Mouse (Mus musculus) lung, embryonic 15.5 days (tissue): ENCODE results near the gene Narfl. TPM values are rescaled to one million over a fixed set of nuclear protein-coding genes. Genes with fewer than 3 reads are reported as not detected.

ENCODE experiments used
- ATAC-seq: fragments of 200-750 bp; cut with Nextera tagmentation; 2 replicates; pipeline ENCODE4 v1.8.0; 2017; ENCODE audit warnings: moderate number of reproducible peaks, borderline replicate concordance; ENCODE audit not compliant: low FRiP score, low TSS enrichment; ENCODE audit errors: extremely low read depth
- H3K27ac ChIP-seq: fragments of 300-500 bp; sonication (generic); 2 replicates; pipeline ENCODE4 v1.5.1; 2015; ENCODE audit warnings: moderate library complexity, mild to moderate bottlenecking, inconsistent platforms
- H3K27me3 ChIP-seq: fragments of 300-500 bp; sonication (generic); 2 replicates; pipeline ENCODE4 v1.6.1; 2015; ENCODE audit warnings: inconsistent platforms
- H3K36me3 ChIP-seq: fragments of 300-500 bp; sonication (generic); 2 replicates; pipeline ENCODE4 v1.6.1; 2015; ENCODE audit warnings: inconsistent platforms
- H3K4me1 ChIP-seq: fragments of 300-500 bp; sonication (generic); 2 replicates; pipeline ENCODE4 v1.6.1; 2015; ENCODE audit warnings: inconsistent platforms
- H3K4me2 ChIP-seq: fragments of 300-500 bp; sonication (generic); 2 replicates; pipeline ENCODE4 v1.6.1; 2015; ENCODE audit warnings: inconsistent platforms, mild to moderate bottlenecking, moderate library complexity
- H3K4me3 ChIP-seq: fragments of 300-500 bp; sonication (generic); 2 replicates; pipeline ENCODE4 v1.5.1; 2015; ENCODE audit warnings: mild to moderate bottlenecking, inconsistent platforms
- H3K9ac ChIP-seq: fragments of 300-500 bp; sonication (generic); 2 replicates; pipeline ENCODE4 v1.6.1; 2015; ENCODE audit warnings: inconsistent platforms
- H3K9me3 ChIP-seq: fragments of 300-500 bp; sonication (generic); 2 replicates; pipeline ENCODE4 v1.6.1; 2016; ENCODE audit warnings: inconsistent platforms
- WGBS: fragments of 180-500 bp; shearing (Covaris S2); methylation state at CpG from one replicate; pipeline ENCODE4 v1.1.7; 2015; 5-methylcytosine and 5-hydroxymethylcytosine counted together
- polyA plus RNA-seq: library from polyadenylated mRNA; unstranded; fragments of >200 nt; fragmentation: Nextera tagmentation; extraction: Ambion mirVana; gene quantifications from 2 replicates; pipeline ENCODE4 v1.2.1, GENCODE M21; 2015

The Narfl gene
- polyA plus RNA-seq, 1 experiment from 2014 or later = 30.2 TPM

DNA sequence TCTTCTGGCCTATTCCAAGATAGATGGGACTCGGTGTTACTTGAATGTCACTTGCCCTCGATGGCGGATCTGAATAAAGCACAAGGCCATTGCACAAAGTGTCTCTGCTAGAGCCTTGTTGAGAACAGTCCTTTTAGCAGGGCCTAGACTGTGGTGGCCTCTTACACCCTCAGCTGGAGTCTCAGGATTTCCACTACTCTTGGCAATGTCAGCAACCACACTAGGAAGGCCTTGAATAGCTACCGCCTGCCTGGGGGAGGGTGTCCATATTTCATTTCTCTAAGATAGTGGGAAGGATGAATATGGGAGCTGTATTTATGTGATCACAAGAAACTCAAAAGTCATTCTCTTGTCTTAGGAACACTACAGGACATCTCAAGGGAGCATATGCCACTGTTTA is 25.3 kb upstream of the Narfl start:
- no peaks in the 10 kb centered on the region for H3K9me3 ChIP-seq
- H3K4me1 ChIP-seq = peaks cover 9% of the 10 kb centered on the region; the same call in 1 of the 2 replicates
- no peak overlapping the region for H3K4me3 ChIP-seq
- whole genome bisulfite sequencing = 87% methylated on average over 4 of the region's 4 CpGs
- no peak overlapping the region for H3K4me2 ChIP-seq
- no peak overlapping the region for H3K27ac ChIP-seq
- H3K9ac ChIP-seq = no peak overlapping the region
- no peaks in the 10 kb centered on the region for H3K36me3 ChIP-seq
- ATAC-seq = no peak
- H3K27me3 ChIP-seq = no peaks in the 10 kb centered on the region

DNA sequence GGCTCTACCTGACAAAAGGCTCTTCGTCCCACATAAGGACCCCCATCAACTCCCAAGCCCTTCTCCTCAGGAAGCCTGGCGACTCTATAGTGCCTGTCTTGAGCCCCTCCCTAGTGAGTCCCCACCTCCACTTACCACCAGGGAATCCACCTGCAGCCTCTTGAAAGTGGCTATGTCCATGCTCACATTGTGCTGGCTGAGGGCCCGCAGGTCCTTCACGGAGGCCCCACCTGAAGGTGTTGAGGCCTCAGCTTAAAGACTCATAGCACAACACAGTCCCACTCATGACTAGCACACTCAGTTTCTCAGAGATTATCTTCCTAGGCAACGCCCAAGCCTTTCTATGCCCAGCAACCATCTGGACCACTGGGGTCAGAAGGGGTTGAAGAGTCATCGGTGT is 24.3 kb upstream of the Narfl start:
- no peaks in the 10 kb centered on the region for H3K27me3 ChIP-seq
- H3K9ac ChIP-seq = no peak overlapping the region
- no peaks in the 10 kb centered on the region for H3K36me3 ChIP-seq
- no peaks in the 10 kb centered on the region for H3K9me3 ChIP-seq
- ATAC-seq = no peak; the same call in 1 of the 2 replicates
- H3K27ac ChIP-seq = no peak overlapping the region
- H3K4me2 ChIP-seq = no peak overlapping the region
- H3K4me1 ChIP-seq = peaks cover 9% of the 10 kb centered on the region; the same call in 1 of the 2 replicates
- WGBS = 67% methylated on average over 6 of the region's 6 CpGs
- H3K4me3 ChIP-seq = no peak overlapping the region

DNA sequence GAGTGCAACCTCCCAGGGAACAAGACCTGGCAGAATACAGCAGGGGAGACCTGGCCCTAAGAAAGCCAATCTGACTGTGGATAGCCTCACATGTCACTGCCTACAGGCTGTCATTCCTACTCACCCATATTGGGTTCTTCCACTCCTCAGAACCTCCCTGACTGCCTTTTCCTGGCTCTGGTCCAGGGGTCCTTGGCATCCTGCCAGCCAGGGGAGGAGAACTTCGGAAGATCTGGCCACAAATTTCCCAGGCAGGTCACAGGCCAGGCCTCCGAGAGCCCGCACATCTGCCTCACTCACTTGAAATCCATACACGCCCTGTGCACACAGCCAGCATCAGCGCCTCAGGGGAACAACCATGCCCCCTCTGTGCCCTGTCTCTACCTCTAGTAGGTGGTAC is 22.1 kb upstream of the Narfl start:
- no peak overlapping the region for H3K27ac ChIP-seq
- H3K36me3 ChIP-seq = no peaks in the 10 kb centered on the region
- no peak overlapping the region for H3K4me2 ChIP-seq
- H3K4me3 ChIP-seq = no peak overlapping the region
- H3K9me3 ChIP-seq = no peaks in the 10 kb centered on the region
- WGBS = 7% methylated on average over 5 of the region's 5 CpGs
- H3K9ac ChIP-seq = no peak overlapping the region
- peaks cover 24% of the 10 kb centered on the region for H3K4me1 ChIP-seq
- no peaks in the 10 kb centered on the region for H3K27me3 ChIP-seq
- ATAC-seq = 0 out of 2 replicates have a peak, but pooled peaks have one; percentile 19

DNA sequence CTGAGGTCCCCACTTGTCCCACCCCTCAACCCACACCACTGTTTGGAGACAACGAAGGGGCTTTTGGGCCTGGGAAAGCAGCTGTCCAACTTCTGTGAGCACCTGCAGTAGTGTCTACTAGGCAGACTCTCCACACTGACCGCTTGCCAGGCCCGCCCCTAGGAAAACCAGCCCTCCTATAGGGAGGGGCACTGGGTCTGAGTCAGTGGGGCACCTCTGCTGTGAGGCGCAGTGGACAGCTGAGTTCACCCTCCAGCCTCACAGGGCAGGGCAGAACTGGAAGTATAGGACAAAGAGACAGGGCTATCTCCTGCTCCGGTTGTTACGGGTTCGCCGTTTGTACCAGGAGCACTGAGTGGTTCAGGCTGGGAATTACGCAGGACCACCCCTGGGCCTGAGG is 19.3 kb upstream of the Narfl start, which contains the start of gene Msln:
TSS of gene Msln (minus strand) at position 138 of the 400 bp plus-strand sequence.
- H3K9me3 ChIP-seq = no peaks in the 10 kb centered on the region
- H3K4me1 ChIP-seq = peaks cover 27% of the 10 kb centered on the region
- H3K9ac ChIP-seq = no peak within 1 kb of the TSS
- no peak within 1 kb of the TSS for H3K27ac ChIP-seq
- H3K4me3 ChIP-seq = no peak within 1 kb of the TSS
- H3K36me3 ChIP-seq = no peaks in the 10 kb centered on the region
- WGBS = 81% methylated on average over 9 of the region's 9 CpGs
- no peak within 1 kb of the TSS for H3K4me2 ChIP-seq
- no peaks in the 10 kb centered on the region for H3K27me3 ChIP-seq
- ATAC-seq = no peak

DNA sequence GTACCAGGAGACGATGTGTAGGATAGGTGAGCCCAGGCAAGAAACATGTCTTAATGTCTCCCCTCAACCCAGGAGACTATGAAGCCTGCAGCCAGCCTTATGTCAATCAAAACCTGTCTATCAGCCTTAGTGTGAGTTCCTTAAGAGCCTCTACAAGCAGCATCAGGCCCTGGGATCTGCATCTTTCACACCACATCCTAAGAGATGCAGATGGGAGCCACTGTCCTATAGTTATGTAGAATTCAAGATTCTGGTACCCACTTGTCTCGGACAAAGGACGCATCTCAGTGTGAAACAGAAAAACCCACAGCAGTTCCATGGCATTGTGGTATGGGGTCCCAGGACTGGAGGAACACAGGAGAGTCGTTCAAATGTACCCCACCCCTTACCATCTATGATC is 18.5 kb upstream of the Narfl start:
- no peaks in the 10 kb centered on the region for H3K27me3 ChIP-seq
- no peaks in the 10 kb centered on the region for H3K36me3 ChIP-seq
- no peak overlapping the region for H3K9ac ChIP-seq
- H3K4me3 ChIP-seq = no peak overlapping the region
- no peak for ATAC-seq
- H3K4me2 ChIP-seq = no peak overlapping the region
- H3K27ac ChIP-seq = peak overlapping the region; percentile 73; the same call in 1 of the 2 replicates
- H3K9me3 ChIP-seq = no peaks in the 10 kb centered on the region
- 63% methylated on average over 4 of the region's 4 CpGs for WGBS
- H3K4me1 ChIP-seq = peaks cover 27% of the 10 kb centered on the region

DNA sequence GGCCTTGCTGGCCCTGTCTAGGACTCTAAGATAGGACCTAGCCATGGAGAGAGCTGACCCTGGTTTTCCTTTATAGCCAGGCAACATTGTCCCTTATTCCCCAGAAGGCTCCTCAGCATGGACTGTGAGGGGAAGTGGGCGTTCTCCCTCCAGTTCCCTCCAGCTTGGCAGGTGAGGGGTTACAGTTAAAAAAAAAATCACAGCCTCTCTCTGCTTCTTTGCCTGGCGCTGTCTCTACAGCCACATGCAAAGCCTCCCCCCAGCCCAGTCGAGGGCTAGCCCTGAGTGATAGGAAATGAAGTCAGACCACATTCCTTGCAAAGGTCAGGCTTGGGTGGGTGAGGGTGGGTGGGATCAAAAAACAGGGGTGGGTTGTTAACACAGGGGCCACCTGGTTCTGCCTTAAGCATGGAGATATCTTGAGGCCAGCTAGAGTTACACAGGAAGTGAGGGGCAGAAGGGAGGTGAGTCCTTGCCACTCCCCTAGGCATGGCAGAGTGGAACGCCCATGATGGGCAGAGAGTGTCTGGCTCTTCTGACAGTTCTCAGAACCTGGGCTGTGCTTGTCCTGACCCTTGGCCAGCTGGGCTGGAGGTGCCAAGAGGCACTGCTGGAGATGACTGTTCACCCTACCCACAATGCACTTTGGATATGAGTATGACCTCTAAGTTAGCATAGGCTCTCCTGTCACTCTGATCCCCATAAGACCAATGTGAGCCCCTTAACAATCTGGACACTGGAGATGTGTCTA is 17.8 kb upstream of the Narfl start:
- Histone ChIP-seq H3K4me2 (no peak overlapping the region), H3K4me1 (peaks cover 27% of the 10 kb centered on the region), H3K27ac (peak overlapping the region; percentile 73), H3K9me3 (no peaks in the 10 kb centered on the region), H3K27me3 (no peaks in the 10 kb centered on the region), H3K4me3 (no peak overlapping the region), H3K36me3 (no peaks in the 10 kb centered on the region), H3K9ac (no peak overlapping the region)
- peak; percentile 68; the same call in 1 of the 2 replicates for ATAC-seq
- 16% methylated on average over 4 of the region's 4 CpGs for WGBS

DNA sequence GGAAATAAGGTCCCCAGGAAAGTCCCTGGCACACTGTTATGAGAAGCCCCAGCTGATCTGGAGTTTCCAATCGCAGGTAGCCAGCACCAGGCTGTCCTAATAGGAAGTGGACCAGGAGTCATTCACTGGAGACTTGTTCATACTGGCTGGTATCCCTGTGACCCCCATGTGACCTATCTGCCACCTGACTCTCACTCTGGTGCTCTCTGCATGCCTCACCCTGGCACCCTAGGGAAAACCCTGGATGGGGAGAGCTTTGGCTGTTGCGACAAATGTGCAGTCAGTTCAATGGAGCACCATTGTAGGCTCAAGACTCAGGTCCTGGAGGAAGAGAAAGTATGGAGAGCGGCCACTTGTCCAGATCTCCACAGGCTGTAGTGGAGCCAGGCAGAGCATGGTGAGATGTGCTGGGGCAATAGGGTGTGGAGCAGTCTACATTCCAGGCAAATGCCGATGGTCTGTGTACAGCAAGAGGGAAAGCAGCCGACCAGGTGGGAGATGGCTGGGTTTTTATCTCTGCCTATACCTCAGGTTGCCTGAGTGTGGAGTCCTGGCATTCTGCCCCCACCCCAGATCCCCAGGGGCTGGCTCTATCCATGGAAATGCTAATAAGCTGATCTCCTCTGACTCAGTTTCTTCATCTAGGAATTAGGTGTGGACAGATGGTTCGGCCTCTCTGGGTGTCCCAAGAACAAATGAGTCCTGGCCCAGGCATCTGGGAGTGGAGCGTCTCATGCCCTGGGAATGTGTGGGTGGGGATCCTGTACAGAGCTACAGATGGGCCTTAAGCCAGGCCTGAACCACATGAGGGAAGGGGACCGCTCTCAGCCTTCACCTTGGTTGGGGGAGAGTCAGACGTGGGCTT is 17.0 kb upstream of the Narfl start:
- WGBS = 62% methylated on average over 9 of the region's 9 CpGs
- peaks cover 21% of the 10 kb centered on the region for H3K4me1 ChIP-seq
- H3K9me3 ChIP-seq = no peaks in the 10 kb centered on the region
- H3K4me2 ChIP-seq = no peak overlapping the region
- no peak overlapping the region for H3K9ac ChIP-seq
- peak; percentile 43; the same call in 1 of the 2 replicates for ATAC-seq
- H3K27ac ChIP-seq = peak overlapping the region; percentile 56
- H3K27me3 ChIP-seq = no peaks in the 10 kb centered on the region
- no peaks in the 10 kb centered on the region for H3K36me3 ChIP-seq
- H3K4me3 ChIP-seq = no peak overlapping the region

DNA sequence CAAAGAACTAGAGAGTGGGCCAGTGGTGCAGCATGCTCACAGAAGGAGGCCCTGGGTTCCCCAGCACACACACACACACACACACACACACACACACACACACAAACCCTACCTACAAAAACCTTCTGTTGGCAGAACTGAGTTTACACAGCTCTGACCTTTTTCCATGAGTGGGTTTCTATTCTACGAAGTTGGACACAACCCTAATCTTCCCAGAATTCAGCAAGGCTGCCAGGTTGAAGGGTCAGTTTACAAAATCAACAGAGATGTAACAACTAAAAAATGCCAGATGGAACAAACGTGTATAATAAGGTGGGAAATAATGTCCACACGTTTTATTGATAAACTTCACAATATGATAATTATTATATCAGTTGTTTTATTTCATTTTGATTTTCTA is 15.9 kb upstream of the Narfl start:
- Histone ChIP-seq H3K4me2 (no peak overlapping the region), H3K27me3 (no peaks in the 10 kb centered on the region), H3K4me1 (peaks cover 19% of the 10 kb centered on the region; the same call in 1 of the 2 replicates), H3K27ac (0 out of 2 replicates have a peak overlapping the region, but pooled peaks have one; percentile 56), H3K9ac (no peak overlapping the region), H3K9me3 (no peaks in the 10 kb centered on the region), H3K36me3 (no peaks in the 10 kb centered on the region), H3K4me3 (no peak overlapping the region)
- 37% methylated on average over 3 of the region's 3 CpGs for WGBS
- no peak for ATAC-seq

DNA sequence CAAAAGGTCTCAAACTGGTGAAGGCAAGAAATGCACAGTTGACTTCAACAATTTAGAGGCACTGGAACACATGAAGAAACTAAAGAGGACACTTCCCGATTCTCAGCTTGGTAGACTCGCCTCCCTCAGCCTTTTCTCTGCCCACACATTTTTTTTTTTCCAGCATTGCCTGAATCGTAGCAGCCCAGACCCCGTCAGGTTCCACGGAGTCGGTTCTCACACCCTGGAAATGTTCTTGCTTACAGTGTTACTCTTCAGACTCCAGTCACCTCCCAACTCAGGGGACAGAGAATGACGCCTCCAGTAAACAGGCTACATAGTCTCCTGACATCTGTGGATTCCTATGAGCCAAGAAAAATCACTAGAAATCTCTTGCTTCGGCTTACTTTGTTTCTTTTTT is 13.4 kb upstream of the Narfl start:
- Histone ChIP-seq H3K4me2 (no peak overlapping the region), H3K36me3 (no peaks in the 10 kb centered on the region), H3K27me3 (no peaks in the 10 kb centered on the region), H3K27ac (no peak overlapping the region), H3K9me3 (no peaks in the 10 kb centered on the region), H3K9ac (no peak overlapping the region), H3K4me3 (no peak overlapping the region), H3K4me1 (peaks cover 16% of the 10 kb centered on the region; the same call in 1 of the 2 replicates)
- ATAC-seq = no peak
- 59% methylated on average over 8 of the region's 8 CpGs for WGBS

DNA sequence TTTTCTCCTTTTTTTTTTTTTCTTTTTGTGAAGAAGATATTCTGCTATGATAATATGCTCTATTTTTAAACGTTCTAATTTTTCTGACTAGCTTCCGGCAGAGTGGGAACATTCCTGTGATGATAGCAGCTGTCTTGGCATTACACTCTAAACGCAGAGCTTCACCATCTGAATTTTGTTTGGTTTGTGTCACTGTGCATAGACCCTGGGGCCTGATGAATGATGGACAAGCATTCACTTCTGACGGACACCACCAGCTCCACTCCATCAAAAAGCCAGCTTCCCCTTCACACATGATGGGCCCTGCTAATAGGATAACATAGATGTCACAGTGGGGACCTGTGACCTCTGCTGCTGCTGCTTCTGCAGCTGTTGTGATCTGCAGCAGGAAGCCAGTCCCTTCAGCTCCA is 12.0 kb upstream of the Narfl start:
- no peak overlapping the region for H3K9ac ChIP-seq
- no peak overlapping the region for H3K27ac ChIP-seq
- H3K4me3 ChIP-seq = no peak overlapping the region
- 0 out of 2 replicates have a peak, but pooled peaks cover 2% of the 10 kb centered on the region for H3K4me1 ChIP-seq
- H3K27me3 ChIP-seq = no peaks in the 10 kb centered on the region
- WGBS = 23% methylated on average over 4 of the region's 4 CpGs
- ATAC-seq = no peak
- no peaks in the 10 kb centered on the region for H3K9me3 ChIP-seq
- H3K36me3 ChIP-seq = no peaks in the 10 kb centered on the region
- no peak overlapping the region for H3K4me2 ChIP-seq

DNA sequence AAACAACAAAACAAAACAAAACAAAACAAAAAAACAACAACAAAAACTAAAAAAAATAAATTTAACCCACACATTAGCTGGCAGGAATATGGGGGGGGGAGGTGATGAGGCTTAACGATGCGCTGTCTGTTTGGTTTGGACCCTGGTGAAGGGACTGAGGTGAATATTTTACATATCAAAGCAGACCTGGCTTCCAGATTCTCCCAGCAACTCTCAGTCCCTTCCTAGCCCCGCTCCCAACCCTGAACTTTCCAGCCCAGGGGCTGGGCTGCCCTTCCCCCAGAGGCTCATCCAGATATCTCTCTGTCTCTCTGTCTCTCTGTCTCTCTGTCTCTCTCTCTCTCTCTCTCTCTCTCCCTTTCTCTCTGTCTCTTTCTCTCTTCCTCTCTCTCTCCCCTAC is 11.0 kb upstream of the Narfl start:
- H3K4me3 ChIP-seq = no peak overlapping the region

DNA sequence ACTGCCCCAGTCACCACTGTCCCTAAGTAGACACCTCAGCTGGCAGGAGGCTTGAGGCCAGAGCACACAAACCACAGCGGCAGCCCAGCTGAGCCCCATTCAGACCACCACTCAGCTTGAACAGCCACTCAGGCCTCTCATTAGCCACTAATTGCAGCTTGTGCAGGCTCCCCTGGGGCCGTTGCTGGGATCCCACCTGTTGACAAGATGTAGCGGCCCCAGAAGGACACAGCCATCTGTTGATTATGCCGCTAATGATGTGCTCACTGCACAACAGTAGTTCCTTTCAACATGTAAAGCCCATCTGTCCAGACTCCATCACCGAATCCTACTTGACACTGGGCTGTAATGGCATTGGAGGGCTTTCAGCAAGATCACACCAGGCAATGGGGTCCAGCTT is 7.7 kb upstream of the Narfl start:
- ATAC-seq = no peak
- WGBS = 56% methylated on average over 5 of the region's 5 CpGs
- Histone ChIP-seq H3K4me2 (no peak overlapping the region), H3K9me3 (no peaks in the 10 kb centered on the region), H3K4me3 (no peak overlapping the region), H3K36me3 (no peaks in the 10 kb centered on the region), H3K4me1 (no peaks in the 10 kb centered on the region), H3K27me3 (no peaks in the 10 kb centered on the region), H3K27ac (no peak overlapping the region), H3K9ac (no peak overlapping the region)

More for the DNA sequence above, 11.0 kb upstream of the Narfl start:
- no peak overlapping the region for H3K27ac ChIP-seq
- ATAC-seq = no peak
- no peak overlapping the region for H3K9ac ChIP-seq
- no peaks in the 10 kb centered on the region for H3K36me3 ChIP-seq
- no peaks in the 10 kb centered on the region for H3K9me3 ChIP-seq
- H3K27me3 ChIP-seq = no peaks in the 10 kb centered on the region
- 33% methylated on average over 3 of the region's 3 CpGs for WGBS
- H3K4me2 ChIP-seq = no peak overlapping the region
- H3K4me1 ChIP-seq = no peaks in the 10 kb centered on the region
